Mouse (Mus musculus) kidney, postnatal 10 days (tissue): Measurements from ENCODE around the gene Taf9.

ENCODE experiments used
- DNase-seq: peaks from one replicate; pipeline ENCODE4 v3.0.0; 2021; ENCODE audit warnings: mixed read lengths

Taf9 gene

DNA sequence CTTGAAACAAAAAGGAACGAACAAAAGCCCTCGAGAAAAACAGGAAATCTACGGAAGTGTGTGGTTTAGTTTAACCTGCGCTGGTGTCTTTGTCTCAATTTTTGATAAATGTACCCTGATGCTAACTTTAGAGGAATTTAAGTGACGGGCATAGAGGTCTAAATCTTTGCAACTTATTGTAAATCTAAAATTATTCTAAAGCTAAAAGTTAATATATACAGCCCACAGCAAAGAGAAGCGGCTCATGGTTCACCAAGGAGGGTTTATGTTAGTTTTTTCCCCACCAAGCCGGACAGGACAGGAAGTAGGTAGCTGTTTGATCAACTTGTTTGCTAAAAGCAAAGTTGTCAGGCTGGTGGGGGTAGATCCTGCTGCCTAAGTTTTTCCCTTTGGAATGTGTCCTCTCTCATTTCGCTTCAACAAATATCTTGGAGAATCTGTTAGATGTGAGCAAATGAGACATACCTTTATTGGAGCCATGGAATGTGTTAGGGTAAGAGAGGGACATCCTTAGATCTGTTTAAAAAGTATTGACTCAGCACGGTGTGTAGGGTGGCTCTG is 18.9 kb downstream of the Taf9 start:
- DNase-seq: no peak

DNA sequence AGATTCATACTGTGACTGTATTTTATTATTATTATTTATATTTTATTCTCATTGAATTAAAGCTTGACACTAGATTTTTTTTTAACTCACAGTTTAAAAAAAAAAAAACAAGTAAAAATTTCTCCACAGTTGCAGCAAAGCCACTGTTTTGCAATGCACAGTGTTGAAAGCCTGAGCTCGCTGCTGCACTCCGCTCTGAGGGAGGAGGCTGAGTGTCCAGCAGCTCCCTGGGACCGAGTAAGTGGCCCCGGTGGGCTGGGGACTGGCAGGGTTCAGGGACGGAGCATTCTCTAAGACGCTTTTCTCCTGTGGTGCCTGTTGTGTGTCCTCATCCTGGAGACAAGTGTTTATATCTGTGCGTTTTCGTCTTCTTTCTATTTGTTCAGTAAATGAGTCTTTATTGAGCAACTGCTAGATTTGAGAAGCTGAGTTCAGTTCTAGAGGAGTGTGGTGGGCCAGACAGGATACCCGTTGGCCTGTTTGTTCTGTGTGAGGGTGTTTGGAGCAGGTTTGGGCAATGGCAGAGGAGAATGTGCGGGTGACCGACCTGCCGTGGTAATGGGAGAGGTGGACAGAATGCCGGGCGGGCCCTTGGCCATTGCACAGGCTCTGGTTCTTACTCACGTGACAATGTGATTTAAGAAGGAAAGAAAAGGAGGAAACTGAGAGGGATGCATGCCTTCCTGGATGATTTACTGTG is 24.7 kb downstream of the Taf9 start:
- no peak for DNase-seq

DNA sequence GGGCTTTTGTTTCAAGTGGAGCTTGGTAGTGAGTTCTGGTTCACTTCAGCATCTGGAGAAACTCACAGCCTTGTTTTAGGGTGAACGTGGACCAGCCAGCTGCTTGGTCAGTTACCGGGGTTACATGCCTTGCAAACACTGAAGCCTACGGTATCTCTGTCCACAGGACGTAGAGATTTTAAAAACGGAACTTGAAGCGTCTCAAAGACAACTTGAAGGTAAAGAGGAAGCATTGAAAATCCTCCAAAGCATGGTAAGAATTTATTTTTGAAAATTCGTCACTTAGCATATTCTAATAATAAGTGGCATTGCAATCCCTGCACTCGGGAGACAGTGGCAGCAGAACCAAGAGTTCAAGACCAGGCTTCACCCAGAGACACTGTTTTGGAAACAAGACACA is 30.2 kb downstream of the Taf9 start:
- DNase-seq: no peak

DNA sequence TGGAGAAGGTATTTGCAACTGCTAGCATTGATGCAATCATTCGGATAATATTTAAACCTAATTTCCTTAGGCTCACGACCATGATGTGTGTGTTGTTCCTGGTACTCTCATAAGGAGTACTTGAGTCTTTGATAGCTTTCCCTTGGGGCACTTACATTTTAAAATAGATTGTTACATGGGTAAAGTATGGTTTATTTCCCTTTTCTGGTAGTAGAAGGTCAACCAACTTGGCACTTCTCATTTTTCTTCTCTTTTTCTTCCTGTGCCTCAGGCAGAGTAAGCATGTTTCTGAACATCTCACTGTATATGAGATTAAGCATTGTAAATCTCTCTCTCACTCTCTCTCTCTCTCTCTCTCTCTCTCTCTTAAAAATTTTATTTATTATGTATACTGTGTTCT is 31.5 kb downstream of the Taf9 start:
- DNase-seq: no peak

DNA sequence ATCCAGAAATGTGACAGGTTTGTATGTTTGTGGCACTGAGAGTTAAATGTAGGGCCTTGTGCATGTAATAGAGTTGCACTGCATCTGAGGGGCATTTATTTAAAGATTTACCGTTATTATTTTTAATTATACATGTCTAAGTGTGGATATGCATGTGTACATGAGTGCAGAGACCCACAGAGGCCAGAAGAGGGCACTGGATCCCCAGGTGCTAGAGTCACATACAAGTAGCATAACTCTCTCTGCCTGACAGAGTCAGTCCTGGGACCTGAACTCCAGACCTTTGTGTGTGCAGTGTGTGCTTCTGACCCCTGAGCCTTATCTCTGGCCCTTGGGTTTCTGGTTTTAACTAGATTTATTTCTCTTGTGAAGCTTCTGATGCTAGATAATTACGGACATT is 33.0 kb downstream of the Taf9 start:
- DNase-seq: no peak

DNA sequence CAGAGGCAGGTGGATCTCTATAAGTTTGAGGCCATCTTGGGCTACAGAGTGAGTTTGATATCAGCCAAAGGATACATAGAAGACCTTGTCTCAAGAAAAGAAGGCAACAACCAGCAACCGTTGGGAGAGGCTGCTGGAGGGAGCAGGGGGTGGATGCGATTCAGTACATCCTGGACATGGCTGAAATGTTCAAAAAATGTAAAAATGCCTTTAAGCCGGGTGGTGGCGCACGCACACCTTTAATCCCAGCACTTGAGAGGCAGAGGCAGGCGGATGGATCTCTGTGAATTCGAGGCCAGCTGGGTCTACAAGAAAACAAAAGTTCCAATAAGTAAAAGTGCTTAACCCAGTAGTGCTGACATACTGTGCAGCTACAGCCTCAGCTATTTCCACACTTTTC is 36.1 kb downstream of the Taf9 start:
- DNase-seq: no peak

DNA sequence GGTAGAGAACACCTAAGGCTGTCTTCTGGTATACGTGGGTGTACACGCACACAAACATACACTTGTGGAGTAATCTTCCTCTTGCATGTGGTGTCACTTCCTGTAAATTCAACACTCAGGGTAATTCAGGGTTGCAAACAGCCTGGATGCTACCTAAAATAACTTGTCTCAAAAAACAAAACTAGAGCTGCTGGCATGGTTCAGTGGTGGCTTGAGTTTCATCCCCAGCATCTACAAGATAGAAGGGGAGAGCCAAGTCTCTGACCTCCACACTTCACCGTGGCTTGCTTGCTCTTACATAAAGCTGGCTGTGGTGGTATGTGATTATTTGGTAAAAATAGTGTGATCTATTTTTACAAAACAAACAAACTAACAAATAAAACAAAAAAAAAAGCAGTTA is 46.2 kb downstream of the Taf9 start:
- DNase-seq: no peak

DNA sequence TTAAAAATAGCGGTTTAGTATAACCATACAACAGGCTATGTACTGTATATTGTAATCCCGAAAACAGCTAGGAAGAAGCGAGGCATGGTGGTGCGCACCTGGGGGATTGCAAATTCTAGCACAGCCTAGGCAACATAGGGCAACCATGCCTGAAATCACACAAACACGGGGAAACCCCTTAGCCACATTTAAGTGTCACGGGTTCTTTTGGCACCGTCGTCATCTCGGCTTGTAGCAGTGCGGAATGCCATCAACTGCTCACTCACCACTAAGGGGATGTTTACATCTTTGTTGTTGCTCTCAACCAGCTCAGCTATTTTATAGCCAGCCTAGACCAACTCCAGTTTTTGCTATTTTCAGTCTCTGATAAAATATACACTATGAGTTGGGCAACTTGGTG is 47.5 kb downstream of the Taf9 start:
- no peak for DNase-seq

DNA sequence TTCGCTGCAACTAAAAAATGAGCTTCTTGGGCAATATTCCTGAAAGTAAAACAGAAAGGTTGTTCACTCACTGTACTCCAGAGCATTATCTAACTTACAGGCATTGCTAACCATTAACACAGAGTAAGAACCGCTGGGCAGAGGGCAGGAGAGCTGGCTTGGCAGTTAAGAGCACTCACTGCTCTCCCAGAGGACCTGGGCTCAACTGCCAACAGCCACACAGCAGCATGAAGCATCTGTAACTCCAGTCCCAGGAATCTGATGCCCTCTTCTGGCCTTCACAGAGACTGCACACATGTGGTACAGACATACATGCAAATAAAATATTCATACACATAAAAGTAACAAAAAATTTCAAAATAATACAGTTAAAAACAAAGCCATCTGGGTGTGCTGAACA is 52.1 kb downstream of the Taf9 start:
- peak; percentile 45 for DNase-seq
